Mouse (Mus musculus) lung, postnatal 0 days (tissue): ENCODE data around the gene Strn4. TPM values are rescaled to one million over a fixed set of nuclear protein-coding genes. Genes with fewer than 3 reads are reported as not detected.

Source experiments
- ATAC-seq: fragments of 200-750 bp; cut with Nextera tagmentation; 2 replicates; pipeline ENCODE4 v1.8.0; 2017; ENCODE audit warnings: moderate library complexity
- DNase-seq: peaks from one replicate; pipeline ENCODE4 v3.0.0-alpha.2; 2016; ENCODE audit warnings: low spot score
- H3K27ac ChIP-seq: fragments of 300-500 bp; sonication (generic); 2 replicates; pipeline ENCODE4 v1.5.1; 2014; ENCODE audit warnings: antibody characterized with exemption, mild to moderate bottlenecking, low read length, mixed read lengths
- H3K27me3 ChIP-seq: fragments of 300-500 bp; sonication (generic); replicated peaks from 2 replicates; pipeline ENCODE4 v1.6.1; 2014; ENCODE audit warnings: low read length, mixed read lengths; ENCODE audit not compliant: insufficient read depth
- H3K36me3 ChIP-seq: fragments of 300-500 bp; sonication (generic); 2 replicates; pipeline ENCODE4 v1.6.1; 2014; ENCODE audit warnings: low read length, mixed read lengths; ENCODE audit not compliant: insufficient read depth
- H3K4me1 ChIP-seq: fragments of 300-500 bp; sonication (generic); 2 replicates; pipeline ENCODE4 v1.6.1; 2014; ENCODE audit warnings: antibody characterized with exemption, low read depth, low read length, mixed read lengths; ENCODE audit not compliant: insufficient read depth
- H3K4me2 ChIP-seq: fragments of 300-500 bp; sonication (generic); replicated peaks from 2 replicates; pipeline ENCODE4 v1.6.1; 2014; ENCODE audit warnings: low read depth, mild to moderate bottlenecking, low read length, moderate library complexity, mixed read lengths
- H3K4me3 ChIP-seq: fragments of 300-500 bp; sonication (generic); 2 replicates; pipeline ENCODE4 v1.5.1; 2014; ENCODE audit warnings: low read depth, low read length
- H3K9ac ChIP-seq: fragments of 300-500 bp; sonication (generic); replicated peaks from 2 replicates; pipeline ENCODE4 v1.6.1; 2014; ENCODE audit warnings: low read depth, mild to moderate bottlenecking
- H3K9me3 ChIP-seq: fragments of 300-500 bp; sonication (generic); 2 replicates; pipeline ENCODE4 v1.6.1; 2016; ENCODE audit warnings: low read length, mixed read lengths
- CTCF ChIP-seq: IDR thresholded peaks from 2 replicates; pipeline ENCODE4 v1.5.1; 2016; ENCODE audit warnings: antibody characterized with exemption, mild to moderate bottlenecking
- EP300 ChIP-seq: IDR thresholded peaks from 2 replicates; pipeline ENCODE4 v1.6.1; 2016; ENCODE audit warnings: antibody characterized with exemption, mild to moderate bottlenecking, control low read depth
- WGBS: fragments of 180-500 bp; shearing (Covaris S2); extraction: QIAGEN DNeasy Blood & Tissue Kit; methylation state at CpG from one replicate; pipeline ENCODE4 v1.1.7; 2014; 5-methylcytosine and 5-hydroxymethylcytosine counted together
- polyA plus RNA-seq: library from polyadenylated mRNA; unstranded; fragments of >200 nt; fragmentation: Nextera tagmentation; extraction: Ambion mirVana; gene quantifications from 2 replicates; pipeline ENCODE4 v1.2.1, GENCODE M21; 2015

Strn4 gene
- polyA plus RNA-seq, 1 experiment from 2014 or later = 57.7 TPM

DNA sequence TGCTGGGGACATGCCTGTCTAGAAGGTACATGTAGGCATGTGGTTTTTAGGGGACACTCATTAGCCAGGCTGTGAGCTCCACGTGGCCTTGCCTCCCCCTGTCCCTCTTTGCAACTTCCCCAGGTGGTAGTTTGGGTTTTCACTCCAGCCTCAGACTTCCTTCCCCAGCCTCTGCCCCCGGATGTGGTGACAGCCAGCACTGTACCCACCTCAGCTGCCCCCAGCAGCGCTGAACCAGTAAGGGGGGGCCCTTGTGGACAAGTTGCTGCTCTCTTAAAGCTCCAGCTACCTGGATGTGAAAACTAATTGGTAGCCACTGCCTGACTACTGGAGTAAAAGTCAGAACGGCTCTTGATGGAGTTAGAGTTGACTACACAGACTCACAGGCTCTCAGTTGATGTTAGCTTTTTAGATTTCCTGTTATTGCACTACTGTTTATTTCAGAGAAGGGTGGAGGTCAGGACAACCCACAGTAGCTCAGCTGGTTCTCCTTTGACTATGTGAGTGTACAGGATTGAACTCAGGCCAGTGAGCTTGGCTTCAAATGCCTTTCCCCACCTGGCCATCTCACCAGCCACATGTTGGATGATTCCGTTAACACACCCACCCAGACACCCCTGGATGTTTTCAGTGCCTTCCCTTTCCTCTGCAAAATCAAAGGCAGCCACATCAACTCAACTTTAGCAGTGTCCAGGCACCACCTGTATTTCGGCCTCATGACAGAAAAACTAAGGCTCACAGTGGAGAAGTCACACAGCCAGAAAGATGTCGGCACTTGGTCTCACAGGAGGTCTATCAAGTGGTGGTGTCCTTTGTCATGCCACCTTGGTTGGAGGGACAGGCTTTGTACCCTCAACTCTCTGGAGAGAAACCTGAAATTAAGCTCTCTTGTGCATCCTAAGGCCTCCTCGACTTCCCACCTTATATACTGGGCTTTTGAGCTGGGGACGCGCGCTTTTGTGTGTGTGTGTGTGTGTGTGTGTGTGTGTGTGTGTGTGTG is 26.2 kb downstream of the Strn4 start:
- 21% methylated on average over 11 of the region's 11 CpGs for WGBS
- ATAC-seq (no peak), DNase-seq (peak; percentile 40)
- peak overlapping the region; percentile 59; the same call in 1 of the 2 replicates for H3K4me3 ChIP-seq
- TF ChIP-seq CTCF (no peak), EP300 (peak; percentile 44)
- H3K4me2 ChIP-seq = peak overlapping the region; percentile 98
- H3K9me3 ChIP-seq = no peaks in the 10 kb centered on the region
- H3K4me1 ChIP-seq = peaks cover 17% of the 10 kb centered on the region; the same call in 1 of the 2 replicates
- peaks cover 22% of the 10 kb centered on the region; the same call in 1 of the 2 replicates for H3K36me3 ChIP-seq
- no peak overlapping the region for H3K9ac ChIP-seq
- no peaks in the 10 kb centered on the region for H3K27me3 ChIP-seq
- peak overlapping the region; percentile 94 for H3K27ac ChIP-seq

DNA sequence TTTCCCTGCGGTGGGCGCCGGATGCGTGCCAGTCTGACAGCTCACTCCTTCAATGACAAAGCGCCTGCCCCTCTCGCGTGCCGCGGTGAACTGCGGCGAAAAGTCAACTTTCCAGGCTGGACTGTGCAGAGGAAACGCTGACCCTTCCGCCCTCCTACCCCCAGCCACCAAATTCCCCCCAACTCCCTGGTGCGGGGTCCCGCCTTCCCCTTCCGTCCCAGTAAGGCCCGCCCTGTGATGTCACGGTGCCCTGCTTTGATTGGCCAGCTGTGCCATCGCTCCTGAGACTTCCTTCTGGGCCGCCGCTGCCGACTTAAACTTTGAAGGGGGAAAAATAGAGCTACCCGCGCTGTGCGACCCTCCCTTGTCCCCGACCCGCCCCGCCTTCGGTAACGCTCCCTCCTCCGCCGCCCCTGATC is 27.0 kb downstream of the Strn4 start, which contains the start of gene Prkd2:
TSS of gene Prkd2 (plus strand) at position 258 of the 419 bp plus-strand sequence.
- peak within 1 kb of the TSS; percentile 59 for H3K4me3 ChIP-seq
- peaks cover 21% of the 10 kb centered on the region; the same call in 1 of the 2 replicates for H3K36me3 ChIP-seq
- peak; percentile 93 for DNase-seq
- peak; percentile 88 for ATAC-seq
- no peaks in the 10 kb centered on the region for H3K27me3 ChIP-seq
- peaks cover 17% of the 10 kb centered on the region; the same call in 1 of the 2 replicates for H3K4me1 ChIP-seq
- peak within 1 kb of the TSS; percentile 82 for H3K9ac ChIP-seq
- under 1% methylated on average over 27 of the region's 32 CpGs for WGBS
- peak within 1 kb of the TSS; percentile 94 for H3K27ac ChIP-seq
- H3K9me3 ChIP-seq = no peaks in the 10 kb centered on the region
- no peak for TF ChIP-seq CTCF
- no peak for TF ChIP-seq EP300
- peak within 1 kb of the TSS; percentile 98 for H3K4me2 ChIP-seq

DNA sequence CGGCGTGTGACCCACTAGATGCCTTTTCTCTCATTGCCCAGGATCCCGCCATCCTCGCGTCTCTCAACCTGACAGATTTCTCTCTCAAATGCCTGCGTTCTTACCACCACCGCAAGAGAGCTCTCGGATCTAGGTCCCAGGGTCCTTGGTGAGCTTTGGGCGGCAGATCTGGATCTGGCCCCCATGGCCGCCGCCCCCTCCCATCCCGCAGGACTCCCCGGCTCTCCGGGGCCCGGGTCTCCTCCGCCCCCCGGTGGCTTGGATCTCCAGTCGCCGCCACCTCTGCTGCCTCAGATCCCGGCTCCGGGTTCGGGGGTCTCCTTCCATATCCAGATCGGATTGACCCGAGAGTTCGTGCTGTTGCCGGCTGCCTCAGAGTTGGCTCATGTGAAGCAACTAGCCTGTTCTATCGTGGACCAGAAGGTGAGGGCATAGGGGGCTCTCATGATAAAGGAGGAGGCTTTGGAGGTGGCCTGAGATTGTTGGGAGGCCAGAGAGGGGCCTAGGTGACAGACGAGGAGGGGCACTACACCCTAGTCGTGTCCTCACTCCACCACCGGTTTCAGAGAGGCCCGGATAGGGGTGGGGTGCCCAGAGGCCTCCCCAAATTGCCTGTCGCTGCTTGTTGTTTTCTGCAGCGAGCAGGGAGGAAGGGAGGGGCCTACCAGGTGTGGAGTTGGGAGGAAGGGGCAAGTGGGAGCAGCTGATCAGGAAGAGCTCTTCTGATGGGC is 27.9 kb downstream of the Strn4 start:
- H3K4me1 ChIP-seq = peaks cover 17% of the 10 kb centered on the region; the same call in 1 of the 2 replicates
- H3K4me3 ChIP-seq = peak overlapping the region; percentile 59
- no peaks in the 10 kb centered on the region for H3K9me3 ChIP-seq
- DNase-seq = peak; percentile 42
- peaks cover 12% of the 10 kb centered on the region; the same call in 1 of the 2 replicates for H3K36me3 ChIP-seq
- no peaks in the 10 kb centered on the region for H3K27me3 ChIP-seq
- 1% methylated on average over 33 of the region's 33 CpGs for WGBS
- no peak for ATAC-seq
- peak overlapping the region; percentile 98 for H3K4me2 ChIP-seq
- peak overlapping the region; percentile 94 for H3K27ac ChIP-seq
- no peak for TF ChIP-seq EP300
- H3K9ac ChIP-seq = peak overlapping the region; percentile 82

DNA sequence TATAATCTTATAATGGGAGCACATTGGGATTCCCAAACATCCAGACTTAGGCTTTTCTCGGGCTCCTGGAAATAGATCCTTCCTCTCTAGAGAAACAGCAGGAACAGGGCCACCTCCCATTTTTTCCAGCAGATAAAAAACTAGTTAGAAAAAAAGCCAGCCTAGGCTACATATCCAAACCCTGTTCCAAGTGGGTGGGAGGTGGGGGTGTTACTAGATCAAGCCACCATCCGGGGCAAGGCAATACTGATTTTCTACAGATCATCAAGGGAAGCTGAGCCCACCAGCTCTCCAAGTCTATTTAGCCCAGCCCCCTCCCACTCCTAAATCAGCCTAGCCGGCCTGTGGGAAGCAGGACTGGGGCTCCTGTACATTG is 29.0 kb downstream of the Strn4 start:
- Histone ChIP-seq H3K4me2 (peak overlapping the region; percentile 98), H3K36me3 (peaks cover 5% of the 10 kb centered on the region; the same call in 1 of the 2 replicates), H3K9ac (peak overlapping the region; percentile 82), H3K4me1 (peaks cover 17% of the 10 kb centered on the region; the same call in 1 of the 2 replicates), H3K4me3 (peak overlapping the region; percentile 59), H3K27ac (peak overlapping the region; percentile 94), H3K27me3 (no peaks in the 10 kb centered on the region), H3K9me3 (no peaks in the 10 kb centered on the region)
- TF ChIP-seq CTCF (no peak), EP300 (no peak)
- ATAC-seq (no peak), DNase-seq (peak; percentile 19)
- WGBS = 28% methylated on average over 3 of the region's 3 CpGs

DNA sequence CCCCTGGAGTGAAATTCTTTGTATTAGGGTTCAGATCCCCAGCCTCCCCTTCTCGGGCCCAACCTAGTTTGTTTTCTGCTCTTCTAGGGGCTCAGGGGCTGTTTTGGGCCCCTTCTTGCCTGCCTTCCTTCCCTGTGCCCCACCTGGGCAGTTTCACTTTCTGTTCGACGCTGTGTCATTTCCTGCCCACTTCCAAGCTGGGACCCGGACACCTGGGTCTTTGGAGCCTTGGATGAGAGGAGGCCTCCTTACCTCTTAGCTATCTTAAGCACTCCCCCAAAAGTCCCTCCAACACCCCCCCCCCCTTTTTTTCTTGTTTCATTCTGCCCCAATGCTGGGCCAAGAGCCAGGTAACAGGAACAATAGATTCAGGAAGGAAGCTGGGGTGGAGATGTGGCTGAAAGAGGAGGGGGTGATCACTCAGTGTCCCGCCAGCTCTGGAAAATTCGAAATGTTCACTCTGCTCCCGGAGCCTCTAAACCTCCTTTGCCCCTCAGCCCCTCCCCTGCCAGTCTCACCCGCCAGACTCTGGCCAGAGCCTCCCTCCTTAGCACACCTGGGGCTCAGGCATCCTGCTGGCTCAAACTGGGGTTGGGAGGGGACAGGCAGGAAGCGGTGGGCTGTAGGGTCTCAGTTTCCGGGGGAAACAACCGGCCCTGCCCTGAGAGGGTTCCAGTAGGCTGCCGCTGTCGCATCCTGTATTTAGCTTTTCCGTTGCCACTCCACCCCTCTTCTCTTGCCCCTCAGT is 29.6 kb downstream of the Strn4 start:
- peaks cover 17% of the 10 kb centered on the region; the same call in 1 of the 2 replicates for H3K4me1 ChIP-seq
- ATAC-seq = peak; percentile 34
- H3K27me3 ChIP-seq = no peaks in the 10 kb centered on the region
- peak overlapping the region; percentile 94 for H3K27ac ChIP-seq
- peak overlapping the region; percentile 59 for H3K4me3 ChIP-seq
- DNase-seq = peak; percentile 65
- H3K36me3 ChIP-seq = peaks cover 7% of the 10 kb centered on the region
- H3K4me2 ChIP-seq = peak overlapping the region; percentile 98
- peak overlapping the region; percentile 82 for H3K9ac ChIP-seq
- no peaks in the 10 kb centered on the region for H3K9me3 ChIP-seq
- WGBS = 15% methylated on average over 14 of the region's 14 CpGs
- TF ChIP-seq CTCF = no peak
- TF ChIP-seq EP300 = peak; percentile 58
